Mouse (Mus musculus): ENCODE measurements around the gene Olfr32. TPM values are rescaled to one million over a fixed set of nuclear protein-coding genes. Genes with fewer than 3 reads are reported as not detected.
"Not testable (repeated sequence)": the region's sequence is repeated elsewhere in the genome, so short reads cannot be mapped to it uniquely, and the experiment has no call there.

Gene Olfr32
- not detected in 2 replicates for polyA plus RNA-seq (2016; fragmentation: Nextera tagmentation; extraction: Ambion mirVana)

DNA sequence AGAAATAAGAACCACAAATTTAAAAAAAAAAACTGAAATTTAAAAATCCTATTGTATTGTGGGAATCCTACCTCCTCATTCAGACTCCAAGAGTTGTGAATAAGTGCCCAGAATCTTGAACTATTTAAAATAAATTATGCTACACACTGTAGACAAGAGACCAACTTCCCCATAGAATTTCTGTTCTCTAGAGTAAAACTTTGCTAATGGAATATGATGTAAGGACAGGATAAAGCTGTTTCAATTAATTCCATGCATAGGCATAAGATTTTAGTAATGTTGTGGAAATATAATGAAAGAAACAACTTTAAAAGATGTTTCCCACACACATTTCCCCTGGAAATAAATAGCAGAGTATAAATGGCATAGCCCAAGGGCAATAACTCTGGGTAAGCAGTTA, at the start of gene Olfr32:
Gene Olfr32, minus strand, starts transcription at position 101 of the 400 bp plus-strand sequence.
- no peaks in the 10 kb centered on the region for H3K9me3 ChIP-seq
- H3K27me3 ChIP-seq (replicated peaks; ENCODE audit: low read depth, poor library complexity, severe bottlenecking): no peaks in the 10 kb centered on the region
- no peak within 1 kb of the TSS for H3K27ac ChIP-seq (replicated peaks)
- H3K4me1 ChIP-seq: no peaks in the 10 kb centered on the region
- no peak for DNase-seq (ENCODE audit: low spot score)
- H3K4me3 ChIP-seq: no peak within 1 kb of the TSS
- H3K36me3 ChIP-seq (replicated peaks): no peaks in the 10 kb centered on the region

DNA sequence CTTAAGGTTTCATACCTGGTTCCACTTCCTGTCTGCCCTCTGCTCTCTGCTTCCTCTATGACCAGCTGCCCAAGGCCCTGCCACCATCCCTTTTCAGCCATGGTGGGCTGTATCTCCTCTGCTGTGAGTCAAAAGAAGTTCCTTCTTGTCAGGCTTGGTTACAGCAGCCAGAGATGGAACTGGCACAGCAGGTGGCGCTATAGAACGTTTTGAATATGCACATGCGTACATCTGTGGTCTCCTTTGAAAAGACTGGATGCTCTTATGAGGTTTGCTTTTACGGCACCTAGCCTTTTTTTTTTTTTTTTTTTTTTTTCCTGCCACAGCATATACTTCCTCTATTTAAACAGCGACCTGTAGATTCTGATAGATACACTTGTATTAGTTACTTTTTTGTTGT, 45.0 kb upstream of the Olfr32 start:
- H3K4me1 ChIP-seq; DNase-seq (ENCODE audit: low spot score); H3K9me3 ChIP-seq; H3K36me3 ChIP-seq (replicated peaks); H3K27ac ChIP-seq (replicated peaks); H3K27me3 ChIP-seq (replicated peaks; ENCODE audit: low read depth, poor library complexity, severe bottlenecking); H3K4me3 ChIP-seq: not testable (repeated sequence)
- WGBS: no CpG with 5 or more reads among the region's 5 CpGs

DNA sequence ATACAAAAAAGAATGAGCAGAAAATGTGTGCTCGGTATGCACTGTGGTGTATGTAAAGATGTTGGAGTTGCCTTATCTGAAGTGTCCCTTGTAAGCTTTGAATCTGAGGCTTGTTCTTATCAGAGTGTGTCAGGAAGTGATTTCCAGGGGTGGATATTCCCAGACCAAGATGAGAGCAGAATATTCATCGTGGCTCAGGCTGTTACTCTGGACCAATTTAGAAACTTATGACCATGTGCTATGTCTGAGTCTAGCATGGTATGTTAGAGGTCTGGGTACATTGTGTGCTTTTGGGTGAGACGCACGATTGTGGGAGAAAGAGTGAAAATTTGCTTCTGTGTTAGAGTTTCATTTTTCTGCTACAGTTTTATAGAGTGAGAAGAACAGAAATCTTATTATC, 44.0 kb upstream of the Olfr32 start:
- not testable (repeated sequence) for H3K4me3 ChIP-seq; DNase-seq (ENCODE audit: low spot score); H3K4me1 ChIP-seq; H3K27me3 ChIP-seq (replicated peaks; ENCODE audit: low read depth, poor library complexity, severe bottlenecking); H3K9me3 ChIP-seq; H3K36me3 ChIP-seq (replicated peaks); H3K27ac ChIP-seq (replicated peaks)
- WGBS: no CpG with 5 or more reads among the region's 4 CpGs

DNA sequence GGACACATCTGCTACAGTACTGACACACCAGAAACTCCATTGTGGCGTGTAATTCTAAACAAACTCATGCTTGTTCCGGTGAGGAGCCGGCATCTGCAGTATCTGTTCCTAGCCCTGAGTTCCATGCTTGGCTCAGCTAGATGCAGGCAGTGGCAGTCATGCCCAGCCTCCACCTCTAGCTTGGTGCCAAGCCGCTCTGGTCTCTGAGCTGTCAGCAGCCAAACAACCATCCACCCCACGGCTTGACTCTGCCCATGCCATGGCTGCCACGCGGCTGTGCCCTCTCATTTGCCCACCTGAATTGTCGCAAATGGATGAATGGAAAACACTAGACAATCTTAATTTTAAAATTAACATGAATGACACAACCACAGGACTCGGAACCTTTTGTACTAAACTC, 11.8 kb upstream of the Olfr32 start:
- no peak overlapping the region for H3K4me3 ChIP-seq
- H3K9me3 ChIP-seq: no peaks in the 10 kb centered on the region
- H3K27ac ChIP-seq (replicated peaks): no peak overlapping the region
- DNase-seq (ENCODE audit: low spot score): no peak
- H3K27me3 ChIP-seq (replicated peaks; ENCODE audit: low read depth, poor library complexity, severe bottlenecking): no peaks in the 10 kb centered on the region
- no peaks in the 10 kb centered on the region for H3K4me1 ChIP-seq
- H3K36me3 ChIP-seq (replicated peaks): no peaks in the 10 kb centered on the region
- 93% methylated on average over 9 of the region's 9 CpGs for WGBS

DNA sequence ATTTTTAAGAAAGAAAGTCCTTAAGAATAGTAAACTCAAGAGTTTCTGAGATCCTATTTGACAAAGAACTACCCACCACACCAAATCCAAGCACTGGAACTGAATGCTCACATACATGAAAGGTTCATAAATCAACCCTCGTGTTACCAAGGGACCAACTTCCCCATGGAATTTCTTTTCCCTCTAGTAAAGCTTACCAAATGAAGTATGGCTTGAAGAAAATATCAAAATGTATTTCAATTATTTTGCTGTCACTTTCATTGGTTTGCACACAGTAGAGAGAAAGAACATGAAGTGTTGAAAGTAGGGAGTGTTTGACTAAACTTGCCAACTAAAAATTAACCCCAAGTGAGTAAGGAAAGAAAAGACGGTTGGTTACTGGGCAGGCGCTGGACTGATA, 10.9 kb upstream of the Olfr32 start, which contains the start of gene Olfr1270:
Gene Olfr1270, minus strand, starts transcription at position 101 of the 400 bp plus-strand sequence.
- WGBS: 87% methylated on average over 3 of the region's 3 CpGs
- no peak for DNase-seq (ENCODE audit: low spot score)

DNA sequence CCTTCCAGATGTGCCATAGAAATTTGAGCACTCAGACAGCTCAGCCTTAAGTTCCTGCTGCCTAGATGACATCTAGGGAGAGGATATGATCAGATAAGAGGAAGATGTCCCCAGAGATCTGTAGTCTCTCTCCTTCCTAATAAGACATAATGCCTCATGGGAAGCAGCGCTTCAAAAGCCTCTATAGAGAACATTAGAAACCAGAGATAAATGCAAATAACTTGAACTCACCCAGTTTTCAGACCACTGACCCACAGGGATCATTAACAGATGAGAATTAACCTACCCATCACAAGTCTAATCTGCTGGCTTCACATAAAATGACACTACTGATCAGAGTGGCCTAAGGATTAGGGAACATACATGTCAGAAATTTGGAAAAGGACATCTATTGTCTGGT, 20.8 kb downstream of the Olfr32 start, which contains the start of gene Olfr1269:
Gene Olfr1269, minus strand, starts transcription at position 101 of the 400 bp plus-strand sequence.
- Histone ChIP-seq H3K36me3 (replicated peaks) (no peaks in the 10 kb centered on the region), H3K27ac (replicated peaks) (no peak within 1 kb of the TSS), H3K9me3 (no peaks in the 10 kb centered on the region), H3K27me3 (replicated peaks; ENCODE audit: low read depth, poor library complexity, severe bottlenecking) (no peaks in the 10 kb centered on the region), H3K4me1 (no peaks in the 10 kb centered on the region), H3K4me3 (no peak within 1 kb of the TSS)
- DNase-seq (ENCODE audit: low spot score): no peak
- WGBS: 80% methylated on average over 1 of the region's 1 CpGs

More for the DNA sequence above, 10.9 kb upstream of the Olfr32 start, which contains the start of gene Olfr1270:
- H3K4me1 ChIP-seq: no peaks in the 10 kb centered on the region
- H3K27ac ChIP-seq (replicated peaks): no peak within 1 kb of the TSS
- H3K4me3 ChIP-seq: no peak within 1 kb of the TSS
- H3K36me3 ChIP-seq (replicated peaks): no peaks in the 10 kb centered on the region
- no peaks in the 10 kb centered on the region for H3K27me3 ChIP-seq (replicated peaks; ENCODE audit: low read depth, poor library complexity, severe bottlenecking)
- H3K9me3 ChIP-seq: no peaks in the 10 kb centered on the region

Other genes starting within 250 kb of the Olfr32 start
- not detected in 2 replicates for gene Olfr1258, start 215.0 kb downstream of the Olfr32 start, polyA plus RNA-seq (2016; fragmentation: Nextera tagmentation; extraction: Ambion mirVana)
- not detected in 2 replicates for gene Olfr1259, start 193.6 kb downstream of the Olfr32 start, polyA plus RNA-seq (2016; fragmentation: Nextera tagmentation; extraction: Ambion mirVana)
- not detected in 2 replicates for gene Olfr1260, start 168.0 kb downstream of the Olfr32 start, polyA plus RNA-seq (2016; fragmentation: Nextera tagmentation; extraction: Ambion mirVana)
- not detected in 2 replicates for gene Olfr1261, start 151.1 kb downstream of the Olfr32 start, polyA plus RNA-seq (2016; fragmentation: Nextera tagmentation; extraction: Ambion mirVana)
- not detected in 2 replicates for gene Olfr1262, start 142.2 kb downstream of the Olfr32 start, polyA plus RNA-seq (2016; fragmentation: Nextera tagmentation; extraction: Ambion mirVana)
- not detected in 2 replicates for gene Olfr1263, start 130.2 kb downstream of the Olfr32 start, polyA plus RNA-seq (2016; fragmentation: Nextera tagmentation; extraction: Ambion mirVana)
- gene Olfr1264, start 116.7 kb downstream of the Olfr32 start, polyA plus RNA-seq (2016; fragmentation: Nextera tagmentation; extraction: Ambion mirVana): not detected in 2 replicates
- gene Olfr1265, start 107.0 kb downstream of the Olfr32 start, polyA plus RNA-seq (2016; fragmentation: Nextera tagmentation; extraction: Ambion mirVana): not detected in 2 replicates
- not detected in 2 replicates for gene Olfr140, start 78.7 kb downstream of the Olfr32 start, polyA plus RNA-seq (2016; fragmentation: Nextera tagmentation; extraction: Ambion mirVana)
- gene Olfr1269, start 20.9 kb downstream of the Olfr32 start, polyA plus RNA-seq (2016; fragmentation: Nextera tagmentation; extraction: Ambion mirVana): not detected in 2 replicates
- 0.04 TPM in 1 of 2 replicates, not detected in the other for gene Olfr1270, start 10.8 kb upstream of the Olfr32 start, polyA plus RNA-seq (2016; fragmentation: Nextera tagmentation; extraction: Ambion mirVana)
- gene Olfr1506, start 82.2 kb upstream of the Olfr32 start, polyA plus RNA-seq (2016; fragmentation: Nextera tagmentation; extraction: Ambion mirVana): not detected in 2 replicates
- not detected in 2 replicates for gene Olfr142, start 115.3 kb upstream of the Olfr32 start, polyA plus RNA-seq (2016; fragmentation: Nextera tagmentation; extraction: Ambion mirVana)
- gene Olfr1271, start 128.7 kb upstream of the Olfr32 start, polyA plus RNA-seq (2016; fragmentation: Nextera tagmentation; extraction: Ambion mirVana): not detected in 2 replicates
- not detected in 2 replicates for gene Olfr1272, start 150.5 kb upstream of the Olfr32 start, polyA plus RNA-seq (2016; fragmentation: Nextera tagmentation; extraction: Ambion mirVana)
- gene Gm13769, start 179.9 kb upstream of the Olfr32 start, polyA plus RNA-seq (2016; fragmentation: Nextera tagmentation; extraction: Ambion mirVana): not detected in 2 replicates

Measured in embryonic facial prominence, embryonic 10.5 days (tissue).